Mouse (Mus musculus) embryonic fibroblast, embryonic 13.5 days (primary cell): ENCODE measurements around the gene Dcaf17.

Experiments
- CTCF ChIP-seq: IDR thresholded peaks from 2 replicates; pipeline ENCODE4 v1.5.1; 2011; ENCODE audit warnings: mild to moderate bottlenecking, control low read depth, low read length, moderate library complexity, borderline replicate concordance; ENCODE audit not compliant: insufficient read depth
- POLR2A ChIP-seq: IDR thresholded peaks from 2 replicates; pipeline ENCODE4 v1.6.1; 2011; ENCODE audit warnings: low read depth, mild to moderate bottlenecking, control low read depth, low read length, moderate library complexity

- TF ChIP-seq CTCF (no peak), POLR2A (no peak)
These were observed 87.3 kb downstream of the Dcaf17 start for GRCm38 (mm10) chr2:71142410-71142809.
